Mouse (Mus musculus): ENCODE results near the gene Stub1. TPM values are rescaled to one million over a fixed set of nuclear protein-coding genes. Genes with fewer than 3 reads are reported as not detected.

The Stub1 gene
- polyA plus RNA-seq (2014; fragmentation: Illumina TruSeq; extraction: RNeasy Lipid Tissue Mini Kit (QIAGEN cat#74804); ENCODE audit: low read depth, low replicate concordance), result 5.4 TPM

DNA sequence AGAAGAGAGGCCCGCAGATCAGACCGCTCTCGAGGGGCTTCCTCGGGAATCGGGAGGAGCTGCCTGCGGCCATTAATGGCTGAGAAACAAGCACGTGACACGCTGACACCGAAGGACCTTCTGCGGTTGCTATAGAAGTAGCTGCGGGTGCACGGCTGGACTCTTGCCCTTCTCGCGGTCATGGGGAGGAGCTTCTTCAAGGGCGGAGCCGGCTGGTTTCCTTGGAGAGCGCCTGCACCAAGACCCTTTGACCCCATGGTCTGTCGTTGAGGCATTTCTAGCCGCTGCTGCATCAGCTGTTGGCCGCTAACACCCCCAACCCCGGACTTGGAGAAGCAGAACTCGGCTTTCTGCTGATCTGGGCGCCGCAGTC, at the start of gene Stub1:
Gene Stub1, minus strand, starts transcription at position 114 of the 373 bp plus-strand sequence.

DNA sequence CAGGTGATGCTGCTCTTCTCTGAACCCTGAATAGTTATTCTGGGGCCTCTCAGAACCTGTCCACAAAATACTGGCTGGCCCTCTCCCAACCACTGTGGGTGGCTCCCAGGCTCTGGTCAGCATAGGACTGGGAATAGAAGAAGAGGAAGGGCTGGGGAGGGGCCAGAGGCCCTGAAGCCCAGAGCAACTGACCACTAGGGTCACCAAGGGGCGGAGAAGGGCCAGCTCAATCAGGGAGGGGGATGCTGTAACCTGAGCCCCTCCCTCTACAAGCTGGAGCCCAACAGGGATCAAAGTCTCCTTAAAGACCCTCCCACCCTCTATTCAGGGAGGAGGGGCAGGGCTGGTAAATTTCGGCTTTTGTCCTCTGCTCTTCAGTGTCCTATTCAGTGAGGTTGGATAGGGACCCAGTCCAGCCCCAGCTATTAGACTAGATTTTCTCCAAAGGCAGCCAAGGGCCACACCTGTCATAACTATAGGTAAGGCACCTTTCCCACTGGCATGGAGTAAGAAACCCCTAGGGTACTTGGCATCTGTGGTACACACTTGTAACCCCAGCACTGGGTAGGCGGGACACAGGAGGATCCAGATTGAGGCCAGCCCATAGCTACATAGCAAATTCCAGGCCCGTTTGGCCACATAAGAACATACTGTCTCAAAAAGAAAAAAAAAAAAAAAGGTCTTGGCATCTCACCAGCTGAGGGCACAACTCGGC, 47.1 kb upstream of the Stub1 start, which contains the start of gene Wfikkn1:
Gene Wfikkn1, minus strand, starts transcription at position 663 of the 715 bp plus-strand sequence.

DNA sequence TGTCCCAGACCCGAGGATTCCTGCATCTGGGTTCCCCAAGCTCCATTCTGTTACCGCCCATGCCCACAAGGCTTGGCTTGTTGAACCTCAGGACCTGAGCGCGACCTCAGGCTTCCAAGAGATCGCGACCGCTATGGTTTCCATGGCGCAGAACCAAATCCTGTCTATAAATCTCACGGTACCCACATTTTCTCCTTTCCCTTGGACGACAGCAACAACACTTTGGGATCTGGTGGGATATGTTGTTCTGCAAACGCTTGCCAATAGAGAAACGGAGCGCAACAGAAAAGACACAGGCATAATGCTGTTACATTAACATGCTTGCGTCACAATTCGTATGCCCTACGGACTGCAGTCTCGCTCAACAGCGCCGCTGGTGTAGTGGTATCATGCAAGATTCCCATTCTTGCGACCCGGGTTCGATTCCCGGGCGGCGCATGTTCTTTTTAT, 41.5 kb upstream of the Stub1 start, which contains the start of gene Mettl26:
Gene Mettl26, plus strand, starts transcription at position 354 of the 450 bp plus-strand sequence.

DNA sequence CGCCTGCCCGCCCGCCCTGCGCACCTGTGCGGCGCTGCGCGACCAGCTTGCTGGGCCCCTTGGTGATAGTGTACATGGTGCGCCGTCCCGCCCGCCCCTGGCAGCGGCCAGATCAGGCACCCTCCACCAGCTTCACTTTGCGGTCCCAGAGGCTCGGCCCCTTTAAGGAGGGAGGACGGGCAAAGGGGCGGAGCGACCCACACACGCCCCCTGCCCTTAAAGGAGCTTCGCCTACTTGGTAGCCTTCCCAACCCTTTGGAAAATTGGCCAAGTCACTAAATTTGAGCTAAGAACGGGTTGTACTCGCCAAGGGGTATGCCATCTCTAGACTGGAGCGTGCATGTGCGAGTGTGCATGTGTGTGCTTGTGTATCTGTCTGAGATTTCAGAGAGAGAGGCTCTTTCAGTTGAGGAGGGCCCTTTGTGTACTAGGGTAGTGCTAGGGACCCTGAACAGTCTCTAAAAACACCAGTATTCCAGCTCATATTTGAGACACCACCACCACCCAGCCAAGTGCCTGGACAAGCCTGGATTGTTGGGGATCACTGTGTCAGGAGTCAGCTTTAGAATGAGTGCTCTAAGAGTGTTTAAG, 35.5 kb upstream of the Stub1 start, which contains the start of gene Mcrip2:
Gene Mcrip2, minus strand, starts transcription at position 164 of the 591 bp plus-strand sequence.

DNA sequence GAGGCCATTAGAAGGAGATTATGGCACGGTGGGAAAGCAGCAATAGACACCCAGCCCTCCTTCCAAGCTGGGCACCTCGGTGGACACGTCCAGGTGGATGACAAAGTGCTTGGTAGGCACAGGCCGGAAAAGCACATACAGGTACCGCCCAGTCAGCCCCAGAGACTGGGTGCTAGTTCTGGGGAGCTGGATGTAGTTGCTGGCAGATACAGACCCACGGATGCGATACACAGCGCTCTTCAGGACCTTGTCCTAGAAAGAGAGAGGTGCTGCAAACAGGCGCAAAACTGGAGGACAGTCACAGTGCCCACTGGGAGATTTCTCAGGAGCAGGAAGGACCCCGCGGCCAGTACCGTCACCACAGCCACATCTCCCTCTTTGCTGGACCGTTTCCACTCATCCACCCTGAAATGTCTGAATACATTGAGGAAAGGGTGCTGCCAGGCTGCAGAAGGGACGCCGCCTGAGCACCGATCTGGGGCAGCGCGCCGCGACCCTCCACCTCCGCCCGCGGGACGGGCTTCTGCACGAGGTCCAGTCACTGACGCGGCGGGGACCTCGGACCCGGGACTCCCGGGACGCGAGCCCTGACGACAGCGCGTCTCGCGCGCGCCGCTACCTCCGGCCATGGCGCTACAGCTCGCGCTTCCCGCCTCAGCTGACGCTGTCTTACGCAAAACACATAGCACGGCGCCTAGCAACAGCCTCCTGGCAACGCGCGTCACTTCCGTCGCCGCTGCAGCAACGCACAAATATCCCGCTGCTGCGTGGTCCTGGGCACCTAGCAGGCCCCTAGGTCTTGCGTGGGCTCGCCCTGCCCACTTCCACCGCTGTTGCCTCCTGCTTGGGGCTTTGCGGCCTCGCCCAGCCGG, 27.9 kb upstream of the Stub1 start, which contains the start of gene Wdr90:
Gene Wdr90, minus strand, starts transcription at position 670 of the 872 bp plus-strand sequence.

DNA sequence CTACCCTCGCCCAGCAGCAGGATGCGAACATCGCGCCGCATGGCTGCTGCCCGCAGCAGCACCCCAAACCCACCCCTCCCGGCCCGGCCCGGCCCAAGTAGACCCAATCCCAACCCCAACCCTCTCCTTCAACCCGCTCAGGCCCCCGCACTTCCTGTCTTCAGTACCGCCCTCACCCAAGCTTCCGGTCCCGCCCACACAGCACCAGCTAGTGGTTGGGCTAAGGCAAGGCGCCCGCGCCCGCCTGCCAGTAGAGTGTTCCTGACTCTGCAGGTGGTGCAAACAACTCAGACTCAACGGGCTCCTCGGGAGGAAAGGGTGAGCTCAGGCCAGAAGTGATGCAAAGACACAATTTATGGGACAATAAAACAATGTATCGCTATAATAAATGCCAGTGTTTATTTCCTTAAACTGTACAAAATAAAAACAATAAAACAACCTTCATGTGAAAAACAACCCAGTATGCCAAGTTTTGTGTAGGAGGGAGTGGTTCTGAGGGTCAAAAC, 11.2 kb upstream of the Stub1 start, which contains the start of gene Rhot2:
Gene Rhot2, minus strand, starts transcription at position 456 of the 506 bp plus-strand sequence.

DNA sequence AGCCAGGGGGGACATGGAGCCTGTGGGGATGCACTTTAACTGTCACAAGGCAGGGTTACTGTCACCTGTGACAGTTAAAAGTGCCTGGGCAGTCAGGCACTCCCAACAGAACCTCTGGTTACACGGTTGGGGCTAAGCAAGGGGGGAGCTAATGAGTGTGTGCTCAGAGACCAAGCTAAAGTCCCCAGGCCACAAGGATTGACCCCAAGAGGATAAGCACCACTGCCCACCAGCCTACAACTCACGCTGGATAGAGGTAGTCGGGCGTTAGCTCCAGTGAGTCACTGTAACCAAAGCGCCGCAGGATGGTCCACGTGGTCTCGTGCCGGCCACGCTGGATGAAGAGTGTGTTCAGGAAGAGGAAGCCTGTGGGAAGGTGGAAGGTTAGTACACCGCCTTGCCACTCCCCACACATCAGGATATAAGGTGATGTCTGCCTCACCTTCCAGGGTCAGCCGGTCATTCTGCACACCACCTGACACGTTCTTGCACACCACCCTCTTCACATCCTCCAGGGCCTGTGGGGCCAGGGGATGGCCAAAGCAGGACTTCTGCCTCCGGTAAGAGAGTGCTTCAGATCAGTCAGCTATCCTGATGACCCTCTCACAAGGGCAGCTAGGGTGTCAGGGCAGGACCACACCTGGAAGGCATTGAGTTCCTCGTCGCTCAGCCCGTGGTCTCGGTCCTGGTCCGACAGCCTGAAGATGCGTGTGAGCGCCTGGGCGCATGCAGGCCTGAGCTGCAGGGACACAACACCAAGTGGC, 8.1 kb upstream of the Stub1 start, which contains the start of gene Gm20683:
Gene Gm20683, minus strand, starts transcription at position 647 of the 764 bp plus-strand sequence.

DNA sequence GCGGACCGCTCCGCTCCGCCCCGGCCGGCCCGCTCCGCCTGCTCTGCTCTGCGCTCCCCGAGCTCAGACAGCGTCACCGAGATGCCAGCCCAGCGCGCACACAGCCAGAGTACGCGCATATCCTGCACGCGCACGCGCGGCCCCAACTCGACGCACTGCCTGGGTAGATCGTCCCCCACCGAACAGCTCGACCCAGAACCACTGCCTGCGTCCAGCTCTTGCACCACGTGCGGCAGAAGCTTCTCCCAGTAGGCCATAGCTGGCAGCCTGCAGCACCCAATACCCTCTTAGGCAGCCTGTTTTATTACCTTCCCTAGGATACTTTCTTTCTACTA, 3.8 kb upstream of the Stub1 start, which contains the start of gene Rhbdl1:
Gene Rhbdl1, minus strand, starts transcription at position 220 of the 335 bp plus-strand sequence.

DNA sequence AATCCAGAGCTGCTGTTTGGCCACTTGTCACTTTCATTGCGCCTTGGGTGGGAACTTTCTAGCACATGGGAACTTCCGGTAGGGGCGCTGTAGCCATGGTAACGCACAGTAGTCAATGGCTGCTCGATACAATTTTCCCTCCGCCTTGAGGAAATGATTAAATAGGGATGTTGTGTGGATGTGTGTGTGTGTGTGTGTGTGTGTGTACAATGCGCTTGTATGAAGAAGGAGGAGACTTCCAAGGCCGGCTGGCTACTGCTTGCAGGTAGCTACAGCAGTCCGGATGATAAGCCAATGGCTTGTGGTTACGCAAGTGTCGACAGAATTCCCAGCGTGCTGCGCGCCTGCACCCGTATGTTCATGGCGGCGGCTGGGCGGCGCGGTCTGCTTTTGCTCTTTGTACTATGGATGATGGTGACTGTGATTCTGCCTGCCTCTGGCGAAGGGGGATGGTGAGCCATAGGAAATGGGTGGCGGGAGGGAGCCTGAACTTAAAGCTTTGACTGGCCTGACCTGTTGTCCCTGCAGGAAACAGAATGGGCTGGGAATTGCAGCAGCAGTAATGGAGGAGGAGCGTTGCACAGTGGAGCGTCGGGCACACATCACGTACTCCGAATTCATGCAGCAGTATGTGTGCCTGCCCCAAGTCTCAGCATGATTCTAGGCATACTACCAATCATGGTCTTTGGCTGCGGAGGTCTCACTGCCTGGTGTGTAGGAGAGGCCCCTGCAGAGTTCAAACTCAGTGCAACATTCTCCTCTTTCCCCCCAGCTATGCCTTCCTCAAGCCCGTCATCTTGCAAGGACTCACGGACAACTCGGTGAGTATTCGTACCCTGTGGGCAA, 4.3 kb downstream of the Stub1 start, which contains the start of gene Jmjd8:
Gene Jmjd8, plus strand, starts transcription at position 156 of the 846 bp plus-strand sequence.

DNA sequence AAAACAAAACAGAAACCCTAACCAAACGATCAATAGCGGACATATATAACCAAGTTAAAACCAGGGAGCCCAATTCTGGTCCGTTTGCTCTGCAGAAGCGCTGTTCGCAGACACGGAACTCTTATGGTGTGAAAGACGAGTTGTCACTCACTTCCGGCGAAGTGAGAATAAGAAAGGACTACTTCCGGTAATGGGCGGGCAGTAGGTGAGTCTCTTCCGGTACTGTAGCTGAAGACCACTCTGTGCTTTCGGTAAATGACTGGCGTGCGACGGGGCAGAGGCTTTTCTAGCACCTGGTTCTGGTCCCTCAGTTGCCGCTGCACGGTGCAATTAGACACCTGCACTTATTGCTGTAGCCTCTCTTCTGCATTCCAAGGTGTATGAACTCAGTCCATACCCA, 9.8 kb downstream of the Stub1 start, which contains the start of gene Wdr24:
Gene Wdr24, plus strand, starts transcription at position 176 of the 400 bp plus-strand sequence.

DNA sequence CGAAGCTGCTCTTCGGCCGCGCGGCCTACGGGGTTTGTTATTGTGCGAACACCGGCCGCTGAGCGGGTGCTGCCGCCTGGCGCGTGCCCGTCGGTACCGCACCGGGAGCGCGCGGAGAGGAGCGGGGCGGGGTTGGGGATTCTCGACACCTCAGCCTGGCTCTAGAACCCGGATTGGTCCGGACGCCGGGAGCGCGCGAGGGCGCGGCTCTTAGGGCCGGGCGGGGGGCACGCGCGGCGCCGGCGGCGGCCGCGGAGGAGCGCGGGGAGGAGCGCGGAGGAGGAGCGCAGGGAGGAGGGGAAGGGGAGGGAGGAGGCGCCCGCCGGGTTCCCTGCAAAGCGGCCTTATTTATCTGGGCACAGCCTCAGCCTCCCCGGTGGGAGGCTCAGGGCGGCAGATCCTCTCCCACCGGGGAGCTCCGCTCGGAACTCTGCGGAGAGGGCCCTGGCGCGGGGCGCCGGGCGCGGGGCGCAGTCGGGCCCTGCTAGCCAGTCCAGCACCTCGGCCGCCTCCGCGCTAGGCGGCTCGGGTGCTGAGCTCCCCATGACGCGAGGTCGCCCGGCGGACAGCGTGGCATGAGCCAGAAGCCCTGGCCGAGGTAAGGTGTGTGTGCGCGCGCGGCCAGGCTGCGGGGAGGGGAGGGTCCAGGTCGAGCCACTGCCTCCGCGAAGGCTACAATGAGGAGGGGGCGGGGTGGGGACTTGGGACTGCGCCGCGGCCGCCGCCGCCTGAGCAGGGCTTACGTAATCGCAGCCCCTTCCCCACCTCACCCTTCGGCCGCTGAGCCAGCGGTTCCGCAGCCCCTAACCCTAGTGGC, 24.2 kb downstream of the Stub1 start, which contains the start of gene Fbxl16:
Gene Fbxl16, plus strand, starts transcription at position 297 of the 817 bp plus-strand sequence.

DNA sequence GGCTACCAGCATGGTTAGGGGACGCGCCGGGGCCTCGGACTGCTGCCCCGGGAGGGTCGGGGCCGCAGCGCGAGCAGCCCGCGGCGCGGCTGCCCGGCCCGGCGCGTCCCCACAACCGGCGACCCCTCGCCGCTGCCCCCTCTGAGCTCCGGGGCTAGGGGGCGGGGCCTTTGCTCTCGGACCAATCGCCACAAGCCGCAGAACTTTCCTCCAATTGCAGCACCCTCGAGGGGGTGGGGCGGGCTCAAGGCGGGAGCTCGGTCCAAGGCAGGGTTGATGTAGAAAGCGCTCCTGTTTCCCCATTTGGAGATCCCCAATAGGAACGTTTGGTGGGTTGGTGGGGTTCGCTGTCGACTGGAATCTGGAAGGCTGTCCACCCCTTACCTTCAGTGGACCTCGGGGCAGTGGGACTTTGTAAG, 36.2 kb downstream of the Stub1 start, which contains the start of gene Metrn:
Gene Metrn, minus strand, starts transcription at position 186 of the 419 bp plus-strand sequence.

DNA sequence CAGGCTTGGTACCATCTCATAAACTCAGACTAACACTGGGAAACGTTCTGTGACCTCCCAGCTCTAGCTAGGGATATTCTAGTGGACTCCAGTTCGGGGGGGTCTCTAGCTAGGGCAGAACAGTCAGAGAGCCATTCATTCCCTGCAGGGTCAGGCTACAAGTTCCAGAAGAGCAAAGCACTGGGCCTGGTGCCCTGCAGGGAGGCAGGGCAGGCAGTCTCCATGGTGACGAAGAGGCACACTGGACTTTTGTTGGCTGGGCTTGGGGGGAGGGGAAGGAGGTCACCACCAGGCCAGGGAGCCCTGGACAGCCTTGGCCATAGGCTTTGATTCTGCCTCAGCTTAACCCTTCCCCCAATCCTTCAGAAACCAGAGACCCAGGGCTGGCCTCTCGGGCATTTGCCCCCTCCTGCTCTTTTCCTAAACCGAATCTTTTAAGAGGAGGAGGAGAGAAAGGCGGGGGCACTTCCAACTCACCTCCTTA, 37.6 kb downstream of the Stub1 start, which contains the start of gene AC134908.4:
Gene AC134908.4, minus strand, starts transcription at position 51 of the 484 bp plus-strand sequence.

DNA sequence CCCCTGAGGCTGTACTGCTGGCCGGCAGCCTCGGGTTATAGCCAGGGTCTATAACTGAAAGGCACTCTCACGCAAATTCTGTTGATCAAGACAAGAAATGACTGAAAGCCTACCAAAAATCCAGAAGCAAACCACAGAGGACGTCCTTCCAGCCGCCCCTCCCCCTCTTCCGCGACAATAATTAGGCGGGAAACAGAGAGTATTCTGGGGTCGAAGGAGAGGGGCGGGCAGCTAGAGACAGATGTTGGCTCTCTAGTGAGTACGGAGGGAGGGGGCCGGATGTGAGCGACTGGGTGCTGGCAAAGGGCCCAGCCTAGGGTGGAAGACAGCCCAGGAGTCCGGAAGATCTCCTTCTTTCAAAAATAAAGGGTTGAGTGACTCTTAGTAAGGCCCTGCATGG, 40.6 kb downstream of the Stub1 start, which contains the start of gene Fam173a:
Gene Fam173a, minus strand, starts transcription at position 287 of the 400 bp plus-strand sequence.

DNA sequence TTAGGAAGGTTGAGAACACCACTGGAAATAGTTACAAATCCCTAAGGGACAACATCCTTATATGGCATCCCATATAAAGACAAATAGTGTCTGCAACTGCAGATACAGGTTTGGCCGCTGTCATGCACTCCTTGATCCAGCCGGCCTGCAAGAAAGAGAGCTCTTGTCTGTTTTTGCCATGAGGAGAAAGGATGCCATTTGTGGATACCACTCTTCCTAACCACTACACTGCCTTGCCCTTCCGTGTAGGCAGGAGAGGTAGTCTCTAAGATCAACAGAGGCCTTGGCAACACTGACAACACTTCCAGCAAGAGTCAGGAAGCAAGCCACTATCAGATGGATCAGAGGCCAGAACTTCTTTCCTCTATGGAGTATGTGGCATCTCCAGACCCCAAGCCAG, 46.9 kb downstream of the Stub1 start, which contains the start of gene Ccdc78:
Gene Ccdc78, plus strand, starts transcription at position 301 of the 400 bp plus-strand sequence.

DNA sequence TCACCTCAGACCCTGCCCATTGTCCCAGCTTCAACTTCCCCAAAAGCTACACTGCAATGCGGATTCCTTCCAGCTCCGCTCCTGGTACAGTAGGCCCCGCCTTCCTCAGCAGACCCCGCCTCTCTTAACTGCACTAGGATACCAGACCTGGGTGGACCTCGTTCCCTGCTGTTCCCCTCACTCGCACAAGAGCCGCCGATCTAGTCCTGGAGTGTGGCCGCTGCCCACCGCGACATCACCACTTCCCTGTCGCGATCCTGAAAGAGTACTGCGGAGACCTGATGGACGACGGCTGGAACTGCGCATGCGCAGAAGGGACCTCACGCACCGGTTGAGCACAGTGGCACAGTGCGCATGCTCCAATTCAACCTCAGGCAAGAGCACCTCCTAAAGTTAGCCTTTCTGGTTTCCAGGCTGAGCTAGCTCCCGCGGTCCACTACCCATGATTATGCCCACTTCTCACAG, 47.9 kb downstream of the Stub1 start, which contains the start of gene Haghl:
Gene Haghl, minus strand, starts transcription at position 393 of the 465 bp plus-strand sequence.

Data from liver, adult 10 weeks (tissue).